Mouse (Mus musculus) central nervous system, embryonic 11.5 days (tissue): ENCODE data around the gene Il6st. TPM values are rescaled to one million over a fixed set of nuclear protein-coding genes. Genes with fewer than 3 reads are reported as not detected.

Source experiments
- polyA plus RNA-seq: library from polyadenylated mRNA; depleted of rRNA; stranded (reverse); fragments of >200 nt; gene quantifications from 2 replicates; pipeline ENCODE4 v1.2.3, GENCODE M21; 2012; rRNA removed

Gene Il6st
- polyA plus RNA-seq = 16.3 and 24.1 TPM in 2 replicates

GRCm38 (mm10) chr13:112463868-112464625, at the start of gene Il6st:
TSS of gene Il6st (plus strand) at chr13:112464070.

Other genes with a start within 250 kb of the Il6st start
- 2.2 and 2.5 TPM in 2 replicates for gene Ankrd55, start 175.6 kb upstream of the Il6st start, polyA plus RNA-seq
- 0.06 and 0.07 TPM in 2 replicates for gene Il31ra, start 130.3 kb downstream of the Il6st start, polyA plus RNA-seq
- gene Ddx4, start 188.4 kb downstream of the Il6st start, polyA plus RNA-seq = 0.86 and 0.94 TPM in 2 replicates
- 18.1 and 19.1 TPM in 2 replicates for gene Slc38a9, start 196.7 kb downstream of the Il6st start, polyA plus RNA-seq